ENCODE assay signal across 8 mouse cellular contexts in genomic region chr8:84840248-84840999, GRCm38 (mm10). TPM values are rescaled to one million over a fixed set of nuclear protein-coding genes. Genes with fewer than 3 reads are reported as not detected.
A peak's percentile ranks its signal among the peaks of the same experiment; 100 is the strongest.
DNase-seq lines count a peak whose midpoint lies in the region; ATAC-seq lines count a peak whose summit lies in the region.

Gene Rad23a, minus strand, starts transcription at chr8:84840665.

- H3K27me3 ChIP-seq in heart, embryonic 10.5 days (ENCODE audit: insufficient read depth, poor library complexity, severe bottlenecking) = no peaks in the 10 kb centered on the region
- no peaks in the 10 kb centered on the region for H3K27me3 ChIP-seq in kidney, embryonic 15.5 days

- peak; percentile 91 for DNase-seq in B cell, adult 2 months
- DNase-seq in brain, adult 2 months (ENCODE audit: low read depth, low spot score) = peak; percentile 98
- peak; percentile 97 for DNase-seq in heart, embryonic 10.5 days (ENCODE audit: low spot score)
- peak; percentile 94 for DNase-seq in liver
- peak; percentile 91 to 95 for DNase-seq in spleen, postnatal 4 days (ENCODE audit: low spot score in 2 of 2)

- H3K36me3 ChIP-seq in heart, embryonic 10.5 days = peaks cover 76% of the 10 kb centered on the region
- peaks cover 81% of the 10 kb centered on the region for H3K36me3 ChIP-seq in kidney, embryonic 15.5 days

- peak within 1 kb of the TSS; percentile 97 for H3K27ac ChIP-seq in heart, embryonic 10.5 days
- peak within 1 kb of the TSS; percentile 92 for H3K27ac ChIP-seq in kidney, embryonic 15.5 days

- peak within 1 kb of the TSS; percentile 88 for H3K4me3 ChIP-seq in heart, embryonic 10.5 days
- peak within 1 kb of the TSS; percentile 84 for H3K4me3 ChIP-seq in kidney, embryonic 15.5 days (replicated peaks)

- H3K9me3 ChIP-seq in heart, embryonic 10.5 days = no peaks in the 10 kb centered on the region
- no peaks in the 10 kb centered on the region for H3K9me3 ChIP-seq in kidney, embryonic 15.5 days (replicated peaks)

- peak within 1 kb of the TSS; percentile 92 for H3K9ac ChIP-seq in kidney, embryonic 15.5 days

- peak; percentile 73 for ATAC-seq in erythroblast, adult 5-6 weeks (replicated peaks; ENCODE audit: low FRiP score, poor library complexity, severe bottlenecking)
- peak; percentile 93 for ATAC-seq in kidney, embryonic 15.5 days (replicated peaks; ENCODE audit: low FRiP score)
- peak; percentile 92 for ATAC-seq in monocyte, adult 5-6 weeks (replicated peaks; ENCODE audit: insufficient number of reproducible peaks, low FRiP score, low TSS enrichment, poor library complexity, severe bottlenecking)

- peak within 1 kb of the TSS; percentile 71 for H3K4me2 ChIP-seq in kidney, embryonic 15.5 days

- under 1% methylated on average over 55 of the region's 55 CpGs for WGBS in heart, embryonic 10.5 days
- under 1% methylated on average over 55 of the region's 55 CpGs for WGBS in kidney, embryonic 15.5 days

- peaks cover 39% of the 10 kb centered on the region for H3K4me1 ChIP-seq in heart, embryonic 10.5 days
- H3K4me1 ChIP-seq in kidney, embryonic 15.5 days = peaks cover 69% of the 10 kb centered on the region

RNA-seq across cellular contexts. Expression of gene Rad23a, which starts in this region (rescaled TPM):
- 379 and 406 TPM in 2 replicates for total RNA-seq in erythroblast, adult 5-6 weeks (2015; ENCODE audit: low replicate concordance)
- total RNA-seq in erythroblast, adult 5-6 weeks (2017; ENCODE audit: low replicate concordance) = 572 and 669 TPM in 2 replicates
- 137 and 154 TPM in 2 replicates for polyA plus RNA-seq in heart, embryonic 10.5 days (2016; fragmentation: Nextera tagmentation; extraction: Ambion mirVana)
- 112 and 122 TPM in 2 replicates for polyA plus RNA-seq in kidney, embryonic 15.5 days (2015; fragmentation: Nextera tagmentation; extraction: Ambion mirVana)
- 31.6 to 37.2 TPM (median 34.2 TPM) in 3 replicates for total RNA-seq in monocyte, adult 5-6 weeks (2017)

Comparison
In these comparisons a context has a peak if more than half of its experiments do, and no peak if none do; other contexts are left out.
1. Peak in every context shown above with its lines: DNase-seq, ATAC-seq, H3K4me3 ChIP-seq and H3K27ac ChIP-seq.